ENCODE assay signal across 8 mouse cellular contexts in genomic region chr17:28279780-28280422, GRCm38 (mm10). TPM values are rescaled to one million over a fixed set of nuclear protein-coding genes. Genes with fewer than 3 reads are reported as not detected.
DNase-seq lines count a peak whose midpoint lies in the region; ATAC-seq and TF ChIP-seq lines count a peak whose summit lies in the region.

No protein-coding gene starts in this region.

- no peak for ATAC-seq in megakaryocyte, adult 5-6 weeks (ENCODE audit: poor library complexity, severe bottlenecking)
- ATAC-seq in embryonic facial prominence, embryonic 12.5 days (ENCODE audit: insufficient number of reproducible peaks, insufficient read depth, low FRiP score, low TSS enrichment): no peak
- ATAC-seq in hindbrain, embryonic 16.5 days: peak; percentile 41; the same call in 1 of the 2 replicates

- H3K27me3 ChIP-seq in megakaryocyte, embryonic 14.5 days (replicated peaks): no peaks in the 10 kb centered on the region
- H3K27me3 ChIP-seq in embryonic facial prominence, embryonic 12.5 days: no peaks in the 10 kb centered on the region
- H3K27me3 ChIP-seq in hindbrain, embryonic 16.5 days (replicated peaks; ENCODE audit: control insufficient read depth, insufficient read depth, low read length): no peaks in the 10 kb centered on the region

- 64% methylated on average over 15 of the region's 15 CpGs for WGBS in embryonic facial prominence, embryonic 12.5 days
- WGBS in hindbrain, embryonic 16.5 days: 66% methylated on average over 15 of the region's 15 CpGs
- 61% methylated on average over 15 of the region's 15 CpGs for WGBS in lung, adult 2 months

- H3K9me3 ChIP-seq in megakaryocyte, embryonic 14.5 days: no peaks in the 10 kb centered on the region
- no peaks in the 10 kb centered on the region for H3K9me3 ChIP-seq in embryonic facial prominence, embryonic 12.5 days
- no peaks in the 10 kb centered on the region for H3K9me3 ChIP-seq in hindbrain, embryonic 16.5 days (ENCODE audit: control insufficient read depth, low read length)

- peak overlapping the region; percentile 23; the same call in 1 of the 2 replicates for H3K27ac ChIP-seq in embryonic facial prominence, embryonic 12.5 days
- no peak overlapping the region for H3K27ac ChIP-seq in hindbrain, embryonic 16.5 days (ENCODE audit: low read depth, low read length)

- TF ChIP-seq POLR2A in lung, adult 2 months (IDR thresholded peaks at IDR 0.05; ENCODE audit: borderline replicate concordance, extremely low read depth, low read depth, low read length): no peak

- TF ChIP-seq CTCF in lung, adult 2 months (IDR thresholded peaks at IDR 0.05; ENCODE audit: insufficient read depth, low read length): no peak

- peaks cover 69% of the 10 kb centered on the region for H3K36me3 ChIP-seq in megakaryocyte, embryonic 14.5 days (replicated peaks; ENCODE audit: low read length)
- no peaks in the 10 kb centered on the region for H3K36me3 ChIP-seq in embryonic facial prominence, embryonic 12.5 days
- no peaks in the 10 kb centered on the region for H3K36me3 ChIP-seq in hindbrain, embryonic 16.5 days (ENCODE audit: control insufficient read depth, insufficient read depth, low read length)

- H3K4me2 ChIP-seq in embryonic facial prominence, embryonic 12.5 days (replicated peaks): no peak overlapping the region
- H3K4me2 ChIP-seq in hindbrain, embryonic 16.5 days (ENCODE audit: low read length): no peak overlapping the region

- peaks cover 95% of the 10 kb centered on the region for H3K4me1 ChIP-seq in megakaryocyte, embryonic 14.5 days
- H3K4me1 ChIP-seq in embryonic facial prominence, embryonic 12.5 days: peaks cover 36% of the 10 kb centered on the region
- peaks cover 18% of the 10 kb centered on the region; the same call in 1 of the 2 replicates for H3K4me1 ChIP-seq in hindbrain, embryonic 16.5 days (ENCODE audit: control insufficient read depth, insufficient read depth, low read depth, low read length)
- H3K4me1 ChIP-seq in lung, adult 2 months (ENCODE audit: control insufficient read depth, insufficient read depth, low read length): peaks cover 10% of the 10 kb centered on the region

- DNase-seq in lung, adult 2 months: peak; percentile 65
- DNase-seq in yolk sac, embryonic 10.5 days (ENCODE audit: low spot score): no peak
- DNase-seq in layer of hippocampus, postnatal 36 days: no peak
- DNase-seq in thymus, postnatal 25 days: no peak

- H3K4me3 ChIP-seq in megakaryocyte, embryonic 14.5 days (replicated peaks): peak overlapping the region; percentile 83
- no peak overlapping the region for H3K4me3 ChIP-seq in embryonic facial prominence, embryonic 12.5 days
- no peak overlapping the region for H3K4me3 ChIP-seq in hindbrain, embryonic 16.5 days (ENCODE audit: low read length)
- no peak overlapping the region for H3K4me3 ChIP-seq in lung, adult 2 months (replicated peaks; ENCODE audit: extremely low read depth, low read depth, low read length)

- H3K9ac ChIP-seq in embryonic facial prominence, embryonic 12.5 days: no peak overlapping the region
- H3K9ac ChIP-seq in hindbrain, embryonic 16.5 days (ENCODE audit: low read depth, low read length): no peak overlapping the region

RNA-seq across cellular contexts. Expression of gene Fance, which starts 33.4 kb away (rescaled TPM):
- 33.1 and 40.3 TPM in 2 replicates for polyA plus RNA-seq in megakaryocyte, embryonic 14.5 days (2012; ENCODE audit: insufficient read depth, low replicate concordance)
- total RNA-seq in megakaryocyte, adult 5-6 weeks (2015): 11.5 and 11.9 TPM in 2 replicates
- 7.5 and 14.3 TPM in 2 replicates for total RNA-seq in megakaryocyte, adult 5-6 weeks (2017)
- 37.0 and 38.4 TPM in 2 replicates for polyA plus RNA-seq in embryonic facial prominence, embryonic 12.5 days (2016; fragmentation: Nextera tagmentation; extraction: Ambion mirVana)
- 25.0 and 25.7 TPM in 2 replicates for polyA plus RNA-seq in hindbrain, embryonic 16.5 days (2015; fragmentation: Nextera tagmentation; extraction: Ambion mirVana)
- polyA plus RNA-seq in lung, adult 2 months (2012; rRNA removed): 18.2 and 21.7 TPM in 2 replicates
- 10 to 100 TPM; 25.2 to 27.9 TPM for total RNA-seq in layer of hippocampus, postnatal 36 days (2021)

RNA-seq across cellular contexts. Expression of gene Ppard, which starts 47.4 kb away (rescaled TPM):
- polyA plus RNA-seq in megakaryocyte, embryonic 14.5 days (2012; ENCODE audit: insufficient read depth, low replicate concordance): 132 and 226 TPM in 2 replicates
- total RNA-seq in megakaryocyte, adult 5-6 weeks (2015): 19.5 and 19.6 TPM in 2 replicates
- 4.4 and 8.2 TPM in 2 replicates for total RNA-seq in megakaryocyte, adult 5-6 weeks (2017)
- polyA plus RNA-seq in embryonic facial prominence, embryonic 12.5 days (2016; fragmentation: Nextera tagmentation; extraction: Ambion mirVana): 2.5 and 3.2 TPM in 2 replicates
- 1.1 TPM in 2 replicates for polyA plus RNA-seq in hindbrain, embryonic 16.5 days (2015; fragmentation: Nextera tagmentation; extraction: Ambion mirVana)
- polyA plus RNA-seq in lung, adult 2 months (2012; rRNA removed): 33.3 and 41.7 TPM in 2 replicates
- total RNA-seq in layer of hippocampus, postnatal 36 days (2021): 10 to 100 TPM; 22.8 to 30.3 TPM

RNA-seq across cellular contexts. Expression of gene Rpl10a, which starts 48.4 kb away (rescaled TPM):
- 4,291 and 7,093 TPM in 2 replicates for polyA plus RNA-seq in megakaryocyte, embryonic 14.5 days (2012; ENCODE audit: insufficient read depth, low replicate concordance)
- 1,429 and 1,585 TPM in 2 replicates for total RNA-seq in megakaryocyte, adult 5-6 weeks (2015)
- total RNA-seq in megakaryocyte, adult 5-6 weeks (2017): 468 and 491 TPM in 2 replicates
- 496 and 505 TPM in 2 replicates for polyA plus RNA-seq in embryonic facial prominence, embryonic 12.5 days (2016; fragmentation: Nextera tagmentation; extraction: Ambion mirVana)
- polyA plus RNA-seq in hindbrain, embryonic 16.5 days (2015; fragmentation: Nextera tagmentation; extraction: Ambion mirVana): 287 and 323 TPM in 2 replicates
- 1,664 and 1,938 TPM in 2 replicates for polyA plus RNA-seq in lung, adult 2 months (2012; rRNA removed)
- total RNA-seq in layer of hippocampus, postnatal 36 days (2021): 100 to 1,000 TPM; 342 TPM
